Mouse (Mus musculus) lung, adult 2 months (tissue): ENCODE measurements at regions not wholly inside any gene's neighbourhood (a gene's known extent, or its start where the extent isn't known, plus 50 kb on each side); places are given as distances from the start of the nearest gene placed in this dataset.

Experiments
- CTCF ChIP-seq: fragments of 200-500 bp; IDR thresholded peaks from 2 replicates; pipeline ENCODE4 v1.5.1; 2011; ENCODE audit warnings: mild to moderate bottlenecking, low read length, control low read depth; ENCODE audit not compliant: insufficient read depth
- POLR2A ChIP-seq: fragments of 200-500 bp; IDR thresholded peaks from 2 replicates; pipeline ENCODE4 v1.6.1; 2011; ENCODE audit warnings: low read depth, mild to moderate bottlenecking, control low read depth, low read length, borderline replicate concordance; ENCODE audit errors: extremely low read depth

GRCm38 (mm10) chr12:15722161-15722560, 94.6 kb downstream of the Trib2 start:
- no peak for TF ChIP-seq CTCF
- no peak for TF ChIP-seq POLR2A
